Mouse (Mus musculus) layer of hippocampus, adult 6 months (tissue): Measurements from ENCODE around the gene Mrfap1. TPM values are rescaled to one million over a fixed set of nuclear protein-coding genes. Genes with fewer than 3 reads are reported as not detected.

Experiments used
- long read RNA-seq, 2 experiments: library from polyadenylated mRNA; unstranded; transcript quantifications; one replicate each; pipeline ENCODE4 v2.0.0; 2019 to 2020
- polyA plus RNA-seq: library from polyadenylated mRNA; unstranded; fragments of <200 nt; fragmentation: Nextera tagmentation; gene quantifications from 2 replicates; pipeline ENCODE4 v1.2.3, GENCODE M21; 2021

Mrfap1 gene
- 709 and 780 TPM in 2 replicates for polyA plus RNA-seq
- long read RNA-seq, experiment 1, transcript Mrfap1-201 (2 exons, 1,648 nt), result major isoform, 1,682 of 1,776 reads
- long read RNA-seq, experiment 1, partial matches to known transcripts, result 94 of 1,776 reads
- long read RNA-seq, experiment 1, other reads (novel, unspliced or antisense), result 0 of 1,776 reads
- long read RNA-seq, experiment 2, transcript Mrfap1-201 (2 exons, 1,648 nt), result major isoform, 2,855 of 2,859 reads
- long read RNA-seq, experiment 2, partial matches to known transcripts, result 4 of 2,859 reads
- long read RNA-seq, experiment 2, other reads (novel, unspliced or antisense), result 0 of 2,859 reads

DNA sequence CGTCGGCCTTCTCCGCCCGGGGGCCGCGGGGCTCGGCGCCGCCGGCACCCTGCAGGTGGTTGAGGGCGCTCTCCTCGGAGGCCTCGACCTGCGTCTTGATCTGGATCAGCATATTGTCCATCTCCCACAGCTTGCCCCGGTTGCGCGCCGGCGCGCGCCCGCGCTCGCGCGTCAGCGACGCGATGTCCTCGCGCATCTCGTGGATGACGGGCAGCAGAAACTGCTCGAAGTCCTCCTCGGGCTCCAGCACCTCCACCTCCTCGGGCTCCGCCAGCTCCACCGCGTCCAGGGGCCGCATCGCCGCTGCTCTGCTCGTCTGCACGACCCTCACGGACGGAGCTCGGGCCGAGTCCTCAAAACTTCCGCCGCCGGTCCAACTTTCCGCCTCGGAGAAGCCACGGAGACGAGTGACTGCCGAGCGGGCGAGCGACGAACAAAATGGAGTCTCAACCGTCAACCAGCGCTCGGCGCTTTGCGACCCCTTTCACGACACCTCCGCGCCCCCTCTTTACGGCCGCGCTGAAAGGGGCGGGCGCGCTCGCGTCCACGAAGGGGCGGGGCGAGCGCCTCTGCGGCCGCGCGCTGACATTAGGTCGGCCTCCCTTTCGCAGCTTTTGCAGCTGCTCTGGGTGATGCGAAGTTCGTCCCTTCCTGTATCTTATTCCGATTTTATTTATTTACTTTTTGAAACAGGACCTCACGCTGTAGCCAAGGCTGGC lies at the start of gene Mrfap1:
Gene Mrfap1 (minus strand): TSS at position 477 of the 719 bp plus-strand sequence.

GRCm38 (mm10) chr5:36829913-36830879 lies 33.6 kb upstream of the Mrfap1 start, which contains the start of gene Man2b2:
Gene Man2b2 (minus strand): TSS chr5:36830653.

DNA sequence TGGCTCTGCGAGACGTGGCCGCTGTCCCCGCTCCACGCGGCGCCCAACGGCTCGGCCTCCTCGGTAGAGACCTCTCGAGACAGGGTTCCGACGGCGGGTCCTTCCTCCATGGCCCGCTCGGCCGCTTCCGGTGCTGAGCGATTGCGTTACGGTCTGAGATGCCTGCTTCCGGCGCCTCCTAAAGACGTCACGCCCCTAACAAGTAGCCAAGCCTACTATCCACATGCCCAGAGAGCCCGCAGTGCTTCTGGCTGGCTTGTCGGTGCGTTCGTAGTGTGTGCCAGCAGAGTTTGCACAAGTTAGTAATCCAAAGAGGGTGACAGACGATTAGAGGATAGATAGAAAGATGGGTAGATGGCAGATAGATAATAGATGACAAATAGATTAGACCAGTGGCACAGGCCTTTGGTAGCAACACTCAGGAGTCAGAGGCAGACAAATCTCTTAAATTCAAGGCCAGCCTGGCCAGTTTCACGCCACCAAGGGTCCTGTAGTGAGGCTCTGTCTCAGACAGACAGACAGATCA lies 48.0 kb downstream of the Mrfap1 start, which contains the start of gene Bloc1s4:
Gene Bloc1s4 (minus strand): TSS at position 115 of the 526 bp plus-strand sequence.

Other genes with a start within 250 kb of the Mrfap1 start
- gene Tbc1d14, start 203.5 kb downstream of the Mrfap1 start, polyA plus RNA-seq, result 19.5 and 20.5 TPM in 2 replicates
- 10.2 and 12.3 TPM in 2 replicates for gene D5Ertd579e, start 100.7 kb downstream of the Mrfap1 start, polyA plus RNA-seq
- gene Bloc1s4, start 48.1 kb downstream of the Mrfap1 start, polyA plus RNA-seq, result 33.9 and 39.7 TPM in 2 replicates
- 28.2 and 29.0 TPM in 2 replicates for gene Man2b2, start 33.9 kb upstream of the Mrfap1 start, polyA plus RNA-seq
- gene Ppp2r2c, start 71.7 kb upstream of the Mrfap1 start, polyA plus RNA-seq, result 60.1 and 66.6 TPM in 2 replicates
- 77.3 and 97.8 TPM in 2 replicates for gene Wfs1, start 192.4 kb upstream of the Mrfap1 start, polyA plus RNA-seq